Mouse (Mus musculus) MEL-GATA-1-ER (cell line): Measurements from ENCODE around the gene Opcml.

Experiments used
- DNase-seq: peaks from one replicate; pipeline ENCODE4 v3.0.0-alpha.2; 2012; ENCODE audit warnings: low read depth; ENCODE audit errors: extremely low read depth

Gene Opcml

DNA sequence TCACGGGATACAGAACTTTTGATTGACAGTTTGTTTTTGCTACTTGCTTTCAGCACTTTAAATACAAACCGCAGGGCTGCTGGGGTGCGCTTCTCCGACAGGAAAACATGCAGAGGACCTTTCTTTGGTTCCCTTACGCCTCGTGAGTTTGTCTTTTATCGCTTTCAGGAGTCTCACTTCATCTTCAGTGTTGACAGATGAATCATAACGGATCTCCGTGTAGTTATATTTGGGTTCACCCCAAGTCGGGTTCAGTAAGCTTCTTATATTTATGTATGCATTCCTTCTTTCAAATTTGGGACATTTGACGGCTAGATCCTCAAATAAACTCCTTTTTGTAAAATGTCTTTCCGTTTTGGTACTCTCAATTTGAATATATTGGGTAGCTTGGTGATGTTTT lies 632.8 kb downstream of the Opcml start:
- DNase-seq = no peak

DNA sequence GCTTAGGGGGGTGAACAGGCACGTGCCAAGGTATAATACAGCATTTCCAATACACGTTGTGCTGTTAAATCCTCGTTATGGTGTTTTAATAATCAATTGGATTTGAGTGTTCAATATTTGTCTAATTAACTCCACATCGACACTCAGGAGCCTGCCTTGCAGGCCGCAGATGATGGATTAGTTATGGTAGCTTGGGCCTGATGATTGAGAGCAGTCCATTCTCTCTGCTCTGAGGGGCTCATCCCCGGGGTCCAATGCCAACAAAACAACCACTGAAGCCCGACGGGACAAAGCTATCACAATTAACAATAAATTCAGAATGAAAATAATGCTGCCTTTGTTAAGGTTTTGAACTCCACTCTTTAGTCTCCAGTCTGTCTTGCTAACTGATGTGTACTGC lies 641.6 kb downstream of the Opcml start:
- no peak for DNase-seq

DNA sequence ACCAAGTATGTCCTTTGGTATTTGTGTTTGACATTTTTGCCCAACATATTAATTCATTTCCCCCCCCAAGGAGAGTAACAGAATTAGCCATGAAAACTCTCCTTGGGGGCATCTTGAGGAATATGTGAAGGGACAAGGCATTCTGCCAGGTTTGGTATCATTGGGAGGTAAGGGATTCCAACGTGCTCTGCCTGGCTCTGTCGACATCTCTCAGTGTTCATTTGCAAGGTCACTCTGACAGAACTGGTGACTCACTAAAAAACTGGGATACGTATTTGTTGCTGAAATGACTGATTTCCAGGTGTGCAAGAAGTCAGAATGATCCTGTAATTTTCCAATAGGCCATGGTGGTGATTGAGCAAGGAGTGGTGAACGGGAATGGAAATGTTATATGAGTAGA lies 648.2 kb downstream of the Opcml start:
- DNase-seq = no peak

DNA sequence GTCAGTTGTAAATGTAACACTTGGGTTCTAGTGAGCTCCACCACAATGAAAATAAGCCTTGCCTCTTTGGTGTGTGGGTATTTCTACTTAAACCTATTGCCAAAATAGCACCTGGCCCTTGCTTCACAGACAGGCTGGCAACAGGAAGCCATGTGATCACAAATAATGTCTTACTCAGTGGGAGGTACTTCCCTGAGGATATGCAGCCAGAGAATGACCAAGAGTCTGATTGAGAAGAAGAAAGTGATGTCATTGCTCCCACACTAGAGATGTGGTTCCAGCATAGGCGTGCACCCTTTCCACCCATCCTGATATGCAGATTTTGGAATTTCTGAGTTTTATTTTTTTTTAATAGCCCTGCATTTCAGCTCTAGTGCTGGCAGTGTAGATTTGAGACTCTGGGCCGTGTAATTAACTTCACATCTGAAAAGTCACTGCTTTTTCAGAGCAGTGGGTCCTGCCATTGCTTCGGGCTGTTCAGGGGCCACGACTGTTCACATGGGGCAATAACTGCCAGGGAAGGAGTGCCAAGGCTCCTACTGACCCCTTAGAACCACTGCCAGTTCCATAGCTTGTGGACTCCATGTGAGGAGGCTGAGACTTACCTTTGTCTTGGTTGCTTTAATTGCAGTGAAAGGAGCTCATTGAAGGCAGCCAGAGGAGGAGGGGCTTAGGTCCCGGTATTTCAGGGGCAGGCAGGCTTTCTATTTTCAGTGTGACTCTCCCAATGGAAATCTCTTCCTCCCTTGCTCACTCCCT lies 649.0 kb downstream of the Opcml start:
- DNase-seq = no peak

DNA sequence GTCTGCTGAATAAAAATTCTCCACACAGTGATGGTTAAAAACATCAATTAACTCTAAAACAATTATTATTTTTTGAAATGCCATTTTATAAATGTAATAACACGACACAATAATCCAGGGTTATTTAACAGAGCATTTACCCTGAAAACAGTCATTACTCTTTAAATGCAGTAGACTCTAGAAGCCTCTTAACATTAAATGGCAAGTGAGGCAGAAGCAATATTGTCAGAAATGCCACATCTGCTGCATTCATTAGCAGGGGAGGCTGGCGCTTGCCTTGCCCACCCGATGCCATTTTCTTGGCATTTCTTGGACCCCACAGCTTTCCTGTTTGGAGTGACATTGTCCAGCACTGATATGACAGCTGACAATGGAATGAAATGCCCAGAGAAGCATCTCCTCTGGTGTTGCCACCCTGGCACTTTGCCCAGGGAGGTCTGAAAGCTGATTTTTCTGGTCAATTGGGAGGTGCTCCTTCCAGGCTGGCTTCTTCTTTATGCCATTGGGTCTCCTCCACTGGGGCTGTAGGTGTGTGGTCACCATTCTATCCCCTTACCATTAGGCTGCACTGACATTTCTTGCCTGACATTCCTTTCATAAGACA lies 649.7 kb downstream of the Opcml start:
- DNase-seq = no peak

DNA sequence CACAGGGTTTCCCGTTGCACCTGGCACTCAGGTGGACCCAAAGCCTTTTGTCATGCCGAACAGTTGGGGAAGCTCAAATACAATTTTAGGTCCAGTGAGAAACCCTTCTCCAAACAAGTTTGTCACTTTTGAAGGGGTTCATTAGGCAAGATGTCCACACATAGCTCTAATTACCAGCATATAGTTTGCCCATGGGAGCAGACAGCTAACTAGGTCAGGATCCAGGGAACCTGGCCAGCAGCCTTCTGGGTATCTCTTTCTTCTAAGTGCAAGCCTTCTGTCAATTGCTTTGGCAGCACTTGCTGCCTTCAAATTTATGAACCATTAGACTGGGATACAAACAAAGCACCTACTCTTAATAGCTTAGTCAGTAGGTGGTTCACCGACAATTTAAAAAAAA lies 653.9 kb downstream of the Opcml start:
- no peak for DNase-seq

DNA sequence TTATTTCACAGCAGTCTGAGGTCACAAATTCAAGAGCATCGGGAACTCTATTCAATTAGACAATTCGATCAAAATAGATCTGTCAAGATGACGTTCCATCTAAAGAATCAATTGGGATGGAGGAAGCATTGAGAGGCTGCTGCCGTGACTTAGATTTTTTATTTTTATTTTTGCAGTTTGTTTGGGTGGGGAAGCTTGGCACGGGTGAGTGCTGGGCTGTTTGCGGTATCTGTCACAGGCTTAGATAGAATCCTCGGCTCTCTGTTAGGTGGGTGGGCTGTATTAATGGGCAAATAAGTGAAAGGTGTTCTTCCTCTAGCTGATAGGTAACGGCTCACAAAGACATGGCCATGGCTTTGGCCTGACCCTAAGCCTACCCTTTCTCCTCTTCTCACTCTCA lies 654.4 kb downstream of the Opcml start:
- DNase-seq = no peak

DNA sequence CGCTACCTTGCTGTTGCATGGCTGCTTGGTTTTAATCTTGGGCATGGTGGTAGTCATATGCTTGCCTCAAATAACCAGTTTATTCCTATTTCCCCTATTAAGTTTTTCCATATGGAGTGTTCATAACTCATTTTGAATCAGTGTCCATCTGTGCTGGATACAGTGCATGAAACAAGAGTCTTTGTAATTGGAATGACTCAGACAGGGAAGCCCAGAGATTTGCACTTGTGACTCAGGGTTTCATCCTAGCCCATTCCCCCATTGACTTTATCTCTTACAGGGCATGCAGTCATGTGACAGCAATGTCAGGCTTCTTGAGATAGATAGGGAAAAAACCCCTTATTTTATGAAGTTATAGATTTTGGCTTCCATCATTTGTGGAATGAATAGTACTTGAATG lies 655.3 kb downstream of the Opcml start:
- DNase-seq = no peak

DNA sequence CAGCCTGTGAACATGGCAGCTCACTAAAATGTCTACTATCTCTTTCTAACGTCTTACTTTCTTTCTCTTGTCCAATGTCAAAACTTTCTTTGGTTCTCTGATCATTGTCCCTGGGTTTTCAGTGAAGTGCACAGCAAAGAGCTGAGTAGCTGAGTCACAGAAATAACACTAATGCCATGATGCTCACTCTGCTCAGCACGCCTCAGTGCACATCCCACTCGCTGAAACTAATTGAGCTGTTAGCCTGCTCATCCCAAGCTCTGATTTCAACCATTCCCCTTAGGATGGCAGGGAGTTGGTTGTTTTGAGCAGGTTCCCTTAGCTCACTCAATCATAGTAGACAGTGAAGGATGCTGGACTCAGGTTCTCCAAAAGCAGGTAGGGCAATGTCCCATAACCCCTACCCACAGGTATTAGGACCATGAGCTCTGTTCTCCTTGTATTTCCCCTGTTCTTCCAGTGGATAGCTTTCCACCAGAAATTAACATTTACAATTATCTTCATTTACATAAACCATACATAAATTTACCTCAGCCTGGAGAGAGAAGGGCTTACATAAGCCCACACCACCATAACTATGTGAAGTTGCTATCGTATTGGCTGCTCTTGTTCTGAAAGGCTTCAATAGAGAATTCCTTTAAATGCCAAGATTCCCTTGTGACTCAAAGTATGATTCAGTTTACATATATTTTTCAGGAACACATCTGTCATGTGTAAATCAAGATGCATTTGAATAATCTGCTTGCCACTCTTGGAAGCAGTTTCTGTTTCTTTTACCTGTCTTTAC lies 655.9 kb downstream of the Opcml start:
- DNase-seq = no peak

DNA sequence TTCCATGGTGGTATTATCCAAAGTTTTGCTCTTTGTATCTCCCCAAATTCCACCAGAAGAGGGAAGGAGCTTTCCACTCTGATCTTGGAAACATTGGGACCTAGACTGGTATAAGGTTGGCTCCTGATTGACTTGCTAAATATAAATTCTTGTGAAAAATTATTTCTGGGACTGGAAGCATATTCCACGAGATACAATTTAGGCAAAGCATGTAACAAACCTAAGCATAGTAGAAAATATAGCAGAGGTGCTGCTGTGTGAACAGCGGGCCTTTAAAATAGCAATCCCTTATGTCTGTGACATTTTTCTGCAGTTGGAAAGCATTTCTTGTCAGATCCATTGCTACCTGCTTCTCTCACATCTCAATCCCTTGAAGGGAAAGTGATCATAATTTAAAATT lies 661.9 kb downstream of the Opcml start:
- no peak for DNase-seq

DNA sequence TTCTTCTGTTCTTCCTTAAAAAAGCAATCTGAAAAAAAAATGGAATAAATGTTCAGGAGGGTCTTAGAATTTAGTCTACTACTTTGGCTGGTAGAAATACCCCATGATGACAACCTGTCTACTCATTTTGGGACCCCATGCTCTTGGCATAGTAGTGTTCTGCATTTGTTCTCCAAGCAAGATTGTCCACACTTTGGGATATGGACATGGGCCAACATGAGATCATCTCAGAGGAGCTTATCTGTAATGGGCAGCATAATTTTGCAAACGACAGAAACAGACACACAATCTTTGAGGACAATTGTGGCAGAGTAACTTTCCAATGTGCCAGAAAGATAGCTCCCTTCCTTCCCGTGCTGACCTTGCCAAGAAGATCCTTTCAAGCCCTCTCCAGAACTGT lies 662.5 kb downstream of the Opcml start:
- DNase-seq = no peak

DNA sequence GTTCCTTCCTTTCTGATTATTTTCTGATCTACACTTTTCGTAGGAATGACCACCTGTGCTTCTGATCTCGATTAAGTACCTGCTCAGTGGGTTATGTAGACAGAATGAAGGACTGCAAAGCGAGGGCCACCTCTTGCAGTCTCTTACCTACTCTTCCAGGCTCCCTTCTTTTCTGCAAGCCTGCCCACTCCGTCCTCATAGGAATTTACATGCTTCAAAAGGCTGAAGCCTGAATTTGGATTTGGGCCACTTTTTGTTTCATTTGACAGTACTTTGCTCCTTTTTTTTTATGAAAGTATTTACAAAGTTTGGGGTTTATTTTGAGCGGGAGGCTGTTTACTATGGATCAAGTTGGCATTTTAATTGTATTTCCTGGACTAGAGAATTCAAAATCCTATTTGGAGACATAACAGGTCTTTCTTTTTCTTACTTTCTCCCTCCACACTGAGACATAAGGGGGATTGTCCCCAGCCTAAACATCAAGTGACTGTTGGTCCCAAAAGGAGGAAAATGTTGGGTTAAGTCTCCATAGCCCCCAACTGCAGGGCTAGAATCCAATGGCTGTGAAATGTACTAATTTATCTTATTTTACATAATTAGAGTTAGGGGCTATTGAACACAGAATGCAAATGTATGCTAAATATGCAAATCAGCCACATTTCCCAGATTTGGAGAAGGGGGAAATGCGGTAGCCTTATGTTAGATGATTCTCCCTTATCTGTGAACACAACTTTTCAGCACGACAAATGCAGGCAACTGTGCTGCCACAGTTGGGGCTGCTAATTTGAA lies 667.6 kb downstream of the Opcml start:
- no peak for DNase-seq

DNA sequence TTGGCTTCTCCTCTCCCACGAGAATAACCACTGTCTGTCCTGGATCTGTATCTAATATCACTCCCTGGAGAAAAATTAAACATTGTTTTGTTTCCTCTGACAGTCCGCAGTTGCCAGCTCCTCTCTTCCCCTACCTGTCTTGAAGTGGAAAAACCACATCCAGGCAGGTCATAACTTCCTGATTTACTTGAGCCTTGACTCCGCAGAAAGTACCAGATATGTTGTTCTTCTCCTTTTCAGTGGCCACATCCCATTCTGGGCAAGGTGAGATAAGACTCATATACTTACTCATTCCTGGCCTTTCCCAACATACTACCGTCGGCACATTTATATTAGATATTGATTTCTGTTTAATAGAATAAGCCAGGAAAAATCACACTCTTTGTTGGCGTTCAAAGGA lies 673.0 kb downstream of the Opcml start:
- no peak for DNase-seq

DNA sequence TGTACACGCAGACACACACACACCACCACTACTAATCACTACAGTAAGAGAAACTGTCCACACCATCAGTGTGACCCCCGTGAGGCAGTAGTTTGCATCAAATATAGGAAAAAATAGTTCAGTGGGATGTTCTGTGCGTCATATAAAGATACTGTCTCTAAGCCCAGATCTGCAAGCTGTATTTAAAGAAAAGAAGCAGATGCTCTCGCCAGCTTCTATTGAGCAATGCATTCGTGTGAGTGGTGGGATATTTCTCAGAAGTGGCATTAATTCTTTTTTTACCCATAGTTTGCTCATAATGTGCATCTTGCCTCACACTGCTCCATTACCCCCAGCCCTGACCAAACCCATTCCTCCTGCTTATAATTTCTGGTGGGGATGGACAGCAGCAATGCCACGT lies 678.8 kb downstream of the Opcml start:
- no peak for DNase-seq

DNA sequence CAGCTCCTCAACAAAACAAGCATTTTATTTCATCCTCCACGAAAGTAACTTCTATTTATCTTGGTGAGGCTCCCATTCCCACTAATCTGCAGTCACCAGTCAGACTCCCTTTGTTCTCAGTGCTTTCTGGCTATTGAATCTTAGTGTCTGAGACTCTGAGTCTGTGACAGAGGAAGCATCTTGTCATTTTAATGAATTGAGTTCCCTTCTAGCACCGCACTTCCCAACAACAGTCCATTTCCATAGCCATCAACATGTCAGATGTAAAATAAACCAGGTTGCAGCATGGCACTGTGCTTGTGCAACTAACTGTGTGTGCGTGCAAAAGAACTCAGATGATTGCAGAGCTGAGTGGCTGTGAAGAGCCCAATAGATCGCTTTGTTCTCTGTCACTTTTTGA lies 680.9 kb downstream of the Opcml start:
- no peak for DNase-seq

DNA sequence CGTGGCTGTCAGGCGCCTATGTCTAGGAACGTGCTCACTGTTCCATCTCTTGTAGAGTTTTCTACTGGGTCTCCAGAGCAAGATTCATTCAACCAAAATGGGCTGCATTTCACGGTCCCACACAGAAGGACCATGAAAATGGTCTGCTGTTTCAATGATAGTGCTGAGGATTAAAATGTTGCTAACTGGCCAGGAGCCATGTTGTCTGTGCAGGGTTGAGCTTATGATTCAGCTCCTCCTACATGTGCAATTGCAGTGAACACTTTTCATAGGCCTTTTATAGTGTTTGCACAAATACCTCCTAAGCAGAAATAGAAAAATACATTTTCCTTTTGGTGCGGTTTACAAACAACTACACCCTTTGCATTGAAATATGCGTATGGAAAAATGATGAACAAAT lies 684.0 kb downstream of the Opcml start:
- DNase-seq = no peak

DNA sequence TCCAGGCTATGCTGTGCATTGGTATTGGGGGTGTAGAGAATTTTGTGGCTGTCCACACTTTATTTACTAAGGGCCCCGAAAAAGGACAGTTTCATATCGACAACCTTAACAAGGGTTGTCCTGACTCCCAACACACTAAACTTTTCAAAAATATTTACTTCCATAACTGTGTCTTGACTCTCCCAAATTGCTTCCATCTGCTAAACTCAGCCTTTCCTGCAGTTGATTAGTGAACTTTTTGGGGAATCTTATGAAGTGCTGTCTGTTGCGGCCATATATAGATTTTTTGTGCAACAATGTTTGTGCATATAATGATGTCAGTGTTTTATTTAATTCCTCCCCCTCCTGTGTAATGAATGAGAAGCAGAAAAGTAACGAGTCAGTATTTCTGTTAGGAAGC lies 690.7 kb downstream of the Opcml start:
- no peak for DNase-seq

DNA sequence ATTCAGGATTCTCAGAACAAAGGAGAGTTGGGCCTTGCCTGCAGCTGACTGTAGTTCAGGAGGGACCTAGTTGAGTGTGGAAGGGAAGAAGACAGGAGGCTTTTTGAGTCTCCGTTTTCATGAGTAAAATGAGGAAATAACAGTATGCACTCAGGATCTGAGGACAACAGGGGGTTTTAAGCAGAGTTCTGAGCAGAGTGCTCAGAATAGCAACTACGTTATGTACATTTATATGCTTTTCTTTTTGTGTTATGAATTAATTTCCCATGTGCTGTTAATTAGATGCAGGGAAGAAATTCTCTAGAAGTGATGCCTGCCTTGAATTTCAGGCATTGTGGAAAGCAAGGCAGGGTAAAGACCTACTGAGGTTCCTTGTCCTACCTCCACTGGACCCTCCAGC lies 697.9 kb downstream of the Opcml start:
- DNase-seq = no peak

DNA sequence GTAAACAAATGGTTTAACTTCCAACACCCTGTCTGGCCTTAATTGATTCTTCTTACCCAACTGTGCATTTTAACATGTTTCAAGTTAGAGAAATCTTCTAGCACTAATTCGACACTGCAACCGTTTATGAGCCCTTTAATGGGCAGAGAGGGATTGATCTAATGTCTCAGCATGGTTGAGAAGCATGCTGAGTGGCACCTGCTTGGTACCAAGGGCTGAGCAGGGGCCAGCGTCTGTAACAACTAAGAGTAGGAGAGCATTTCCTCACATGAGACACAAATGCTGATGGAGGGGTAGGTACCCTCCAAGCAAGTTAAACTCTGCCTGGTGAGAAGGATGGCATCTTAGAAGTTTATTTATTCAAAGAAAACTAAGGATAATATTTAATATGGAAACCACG lies 699.3 kb downstream of the Opcml start:
- no peak for DNase-seq

DNA sequence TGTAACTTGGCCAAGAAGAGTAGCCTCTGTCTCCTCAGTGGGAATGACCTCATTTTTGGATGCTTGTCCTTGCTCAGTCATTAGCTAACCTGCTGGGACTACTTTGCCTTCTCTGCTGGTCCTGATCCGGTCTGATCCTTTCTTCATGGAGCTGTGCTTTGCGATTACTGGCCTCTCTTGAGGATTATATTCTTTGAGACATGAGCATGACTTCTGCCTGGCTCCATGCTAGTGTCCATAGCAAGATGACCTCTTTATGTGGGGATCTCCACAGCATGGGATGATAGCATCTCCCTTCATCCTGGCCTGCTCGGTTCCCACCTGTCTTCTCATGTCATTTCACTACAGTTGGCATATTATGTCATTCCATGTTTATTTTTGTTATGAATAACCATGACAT lies 699.8 kb downstream of the Opcml start:
- no peak for DNase-seq

DNA sequence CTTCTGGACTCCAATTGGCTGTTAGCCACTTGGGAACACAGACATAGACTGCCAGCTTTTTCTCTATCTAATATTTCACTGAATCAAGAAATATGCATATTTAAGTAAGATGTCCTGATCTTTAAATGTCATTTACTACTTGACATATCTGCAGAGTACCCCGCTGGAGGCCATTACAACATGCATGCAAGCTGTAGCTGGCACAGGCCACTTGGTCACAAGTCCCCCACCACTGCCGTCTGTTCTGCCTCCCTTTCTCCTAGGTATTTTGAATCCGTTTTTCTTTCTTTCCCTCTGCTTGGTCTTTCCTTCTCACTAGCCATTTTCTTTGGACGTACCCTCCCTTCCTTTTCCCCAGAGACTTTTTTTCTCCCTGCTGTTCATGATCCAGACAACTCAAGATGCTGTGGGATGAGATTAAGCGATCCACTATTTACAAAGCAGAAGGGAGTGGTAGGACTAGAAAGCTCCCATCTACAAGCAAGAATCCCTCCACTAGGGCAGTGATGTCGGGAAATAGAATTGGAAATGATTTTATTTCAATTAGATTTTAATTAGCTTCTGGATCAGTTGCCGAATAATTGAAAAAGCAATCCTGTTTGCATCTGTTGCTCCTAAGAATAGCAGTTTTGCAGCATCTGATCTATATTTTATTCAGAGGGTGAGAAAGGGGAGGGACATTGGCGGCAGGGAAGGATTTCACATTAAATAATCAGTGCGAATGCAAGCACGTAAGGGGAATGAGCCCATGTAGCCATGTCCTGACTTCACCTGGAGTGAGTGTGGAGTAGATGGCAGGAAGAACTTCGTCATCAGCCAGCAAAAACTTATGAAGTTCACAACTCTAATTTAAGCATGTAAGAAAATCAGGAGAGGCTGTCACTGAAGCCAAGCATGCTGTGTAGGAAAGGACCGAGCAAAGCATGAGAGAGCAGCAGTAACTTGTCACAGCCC lies 709.5 kb downstream of the Opcml start:
- no peak for DNase-seq
